Mouse (Mus musculus) frontal cortex, postnatal 36 days (tissue): ENCODE data around the gene Hikeshi.

ENCODE experiments used
- DNase-seq, 2 experiments: peaks; one replicate each; pipeline ENCODE4 v3.0.0; 2022; ENCODE audit warnings: low spot score in 2 of 2

Hikeshi gene

GRCm38 (mm10) chr7:89940571-89941463 lies at the start of gene Hikeshi:
Hikeshi (minus strand) TSS chr7:89941204.
- peak; percentile 88 to 96 for DNase-seq

DNA sequence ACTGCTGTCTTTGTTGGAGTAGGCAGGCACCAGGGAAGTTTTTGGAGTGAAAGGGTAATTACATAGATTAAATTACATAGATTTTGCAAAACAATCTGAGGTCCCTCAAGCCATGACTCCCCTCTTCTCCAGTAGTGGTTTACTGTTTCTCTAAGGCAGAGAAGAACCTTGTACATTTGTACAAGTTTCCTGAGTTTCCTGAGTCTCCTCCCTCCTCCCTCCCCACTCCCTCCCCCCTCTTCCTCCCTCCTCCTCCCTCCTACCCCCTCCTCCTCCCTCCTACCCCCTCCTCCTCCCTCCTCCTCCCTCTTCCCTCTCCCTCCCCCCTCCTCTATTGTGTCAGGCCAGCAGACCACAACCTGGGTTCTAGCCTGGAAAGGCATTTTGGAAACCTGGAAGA lies 43.4 kb upstream of the Hikeshi start:
- no peak for DNase-seq

GRCm38 (mm10) chr7:89983441-89983840 lies 42.4 kb upstream of the Hikeshi start:
- no peak for DNase-seq

GRCm38 (mm10) chr7:89981557-89981956 lies 40.6 kb upstream of the Hikeshi start:
- peak in 1 of 2 experiments; percentile 6 for DNase-seq

DNA sequence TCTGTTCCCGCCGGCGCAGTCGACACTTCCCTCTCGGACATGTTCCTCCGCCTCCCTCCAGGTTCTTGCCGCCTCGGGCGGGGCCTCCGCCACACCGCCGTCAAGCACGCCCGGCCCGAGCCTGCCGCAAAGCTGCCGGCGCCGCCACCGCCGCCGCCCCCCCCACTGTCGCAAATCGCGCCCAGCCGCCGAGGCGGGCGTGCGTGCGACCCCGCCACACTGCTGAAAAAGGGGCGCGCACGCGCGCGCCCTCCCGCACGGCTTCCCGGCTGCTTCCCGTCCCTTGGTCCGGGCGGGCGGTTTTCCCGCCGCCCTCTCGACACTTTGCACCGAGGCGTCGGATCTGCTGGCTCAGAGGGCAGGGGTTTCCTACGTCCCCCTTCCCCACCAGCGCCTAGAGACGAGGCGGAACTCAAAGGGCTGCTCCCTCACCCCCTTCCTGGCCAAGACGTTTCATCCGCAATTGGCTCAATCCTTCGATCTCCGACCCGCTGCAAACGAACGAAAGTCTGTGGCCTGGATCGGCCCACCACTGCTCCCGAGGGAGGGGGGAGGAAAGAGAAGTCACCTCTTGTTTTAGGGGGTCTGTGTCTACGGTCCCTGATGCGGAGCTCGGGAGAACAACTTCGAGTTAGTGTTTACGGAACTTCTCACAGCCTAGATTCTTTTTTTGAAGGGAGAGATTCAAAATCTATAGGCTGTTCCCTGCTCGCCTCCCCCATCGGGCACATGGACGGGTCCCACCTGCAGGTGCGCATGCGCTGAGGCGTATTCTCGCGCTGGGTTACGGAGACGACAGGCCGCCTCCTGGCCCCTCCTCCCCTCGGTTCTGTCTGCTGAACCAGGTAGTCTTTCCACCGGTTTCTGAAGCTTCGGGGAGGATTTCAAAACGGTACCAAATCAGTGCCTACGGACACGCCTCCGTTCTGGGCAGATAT lies 39.8 kb upstream of the Hikeshi start, which contains the start of gene Eed:
Gene Eed (minus strand): TSS at position 499 of the 938 bp plus-strand sequence.
- peak; percentile 93 for DNase-seq

DNA sequence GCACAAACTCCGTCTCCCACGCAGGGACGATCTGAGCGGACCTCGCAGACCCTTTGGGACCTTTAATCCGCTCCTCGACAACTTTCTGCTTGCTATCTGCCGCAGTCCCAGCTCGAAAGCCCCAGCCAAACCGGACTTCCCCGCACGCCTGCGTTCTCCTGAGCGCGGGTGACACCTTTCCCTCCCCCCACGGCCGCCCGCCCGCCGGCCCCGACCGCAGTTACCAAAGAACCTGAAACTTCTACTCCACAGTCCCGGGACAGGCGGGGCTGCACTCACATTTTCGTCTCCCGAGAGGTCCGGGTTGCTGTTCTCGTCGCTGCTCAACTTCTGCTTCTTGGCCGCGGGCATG lies 39.1 kb upstream of the Hikeshi start:
- DNase-seq, result no peak

- no peak for DNase-seq
These were observed 38.6 kb upstream of the Hikeshi start for GRCm38 (mm10) chr7:89979432-89980130.

- DNase-seq, result no peak
These were observed 35.8 kb upstream of the Hikeshi start for GRCm38 (mm10) chr7:89976796-89977195.

GRCm38 (mm10) chr7:89975571-89975970 lies 34.6 kb upstream of the Hikeshi start:
- no peak for DNase-seq

GRCm38 (mm10) chr7:89967235-89967634 lies 26.2 kb upstream of the Hikeshi start:
- DNase-seq, result no peak

- no peak for DNase-seq
These were observed 25.8 kb upstream of the Hikeshi start for GRCm38 (mm10) chr7:89966771-89967170.

DNA sequence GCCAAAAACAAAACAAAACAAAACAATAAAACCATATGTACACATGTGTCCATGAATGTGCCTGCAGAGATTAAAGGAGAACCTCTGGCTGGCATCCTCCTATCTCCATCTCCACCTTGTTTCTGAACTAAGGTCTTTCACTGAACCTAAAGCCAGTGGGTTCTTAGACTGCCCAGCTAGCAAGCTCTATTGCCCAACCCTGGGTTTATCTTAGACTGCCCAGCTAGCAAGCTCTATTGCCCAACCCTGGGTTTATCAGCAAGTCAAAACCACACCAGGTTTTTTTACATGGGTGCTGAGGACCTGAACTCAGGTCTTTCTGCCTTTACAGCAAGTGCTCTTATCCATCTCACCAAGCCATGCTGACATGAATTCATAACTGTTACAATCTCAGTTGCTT lies 22.1 kb upstream of the Hikeshi start:
- no peak for DNase-seq

- no peak for DNase-seq
These were observed 16.3 kb upstream of the Hikeshi start for GRCm38 (mm10) chr7:89957300-89957699.

- no peak for DNase-seq
These were observed 13.3 kb upstream of the Hikeshi start for GRCm38 (mm10) chr7:89954261-89954660.

DNA sequence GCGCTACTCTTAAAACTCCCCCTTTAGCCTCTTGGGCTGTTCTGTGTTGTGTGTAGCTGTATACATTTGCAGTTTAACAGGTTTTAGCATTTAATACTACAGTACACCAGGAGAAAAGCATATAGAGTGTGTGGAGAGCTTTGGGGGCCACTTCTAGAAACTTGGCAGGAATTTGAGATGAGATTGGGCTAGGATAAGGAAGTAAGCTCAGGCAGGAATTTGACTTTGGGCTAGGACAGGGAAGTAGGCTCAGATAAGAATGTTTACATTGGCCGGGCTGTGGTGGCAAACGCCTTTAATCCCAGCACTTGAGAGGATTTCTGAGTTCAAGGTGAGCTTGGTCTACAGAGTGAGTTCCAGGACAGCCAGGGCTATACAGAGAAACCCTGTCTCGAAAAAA lies 8.4 kb upstream of the Hikeshi start:
- DNase-seq, result no peak

GRCm38 (mm10) chr7:89948026-89948425 lies 7.0 kb upstream of the Hikeshi start:
- DNase-seq, result no peak

- DNase-seq, result no peak
These were observed 1.3 kb downstream of the Hikeshi start for GRCm38 (mm10) chr7:89939497-89940353.

GRCm38 (mm10) chr7:89923441-89924180 lies 17.4 kb downstream of the Hikeshi start:
- peak; percentile 42 to 82 for DNase-seq

GRCm38 (mm10) chr7:89917776-89918175 lies 23.2 kb downstream of the Hikeshi start:
- DNase-seq, result peak in 1 of 2 experiments; percentile 24

DNA sequence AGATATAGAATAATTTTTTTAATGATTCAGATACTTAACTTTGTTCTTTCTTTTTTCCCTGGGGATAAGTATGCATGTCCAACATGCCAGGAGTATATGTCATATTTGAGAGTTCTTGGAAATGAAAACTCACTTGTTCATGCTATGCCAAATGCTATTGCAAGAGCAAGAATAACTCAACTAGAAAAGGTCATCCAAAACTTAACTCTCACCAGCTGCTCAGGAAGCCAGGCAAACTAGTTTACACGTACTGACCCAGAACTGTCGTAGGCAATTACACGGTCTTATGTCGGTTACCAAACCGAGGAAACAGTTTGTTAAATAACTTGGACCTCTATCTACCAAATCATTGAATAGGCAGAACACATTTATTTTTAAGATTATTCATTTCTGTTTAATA lies 24.3 kb downstream of the Hikeshi start:
- DNase-seq, result no peak
